Mouse (Mus musculus) monocyte, adult 2 months (primary cell): ENCODE results near the gene Cd276.

Experiments
- DNase-seq, 2 experiments: peaks; one replicate each; pipeline ENCODE4 v3.0.0; 2022; ENCODE audit warnings: low spot score in 2 of 2, low read depth in 1 of 2

The Cd276 gene

DNA sequence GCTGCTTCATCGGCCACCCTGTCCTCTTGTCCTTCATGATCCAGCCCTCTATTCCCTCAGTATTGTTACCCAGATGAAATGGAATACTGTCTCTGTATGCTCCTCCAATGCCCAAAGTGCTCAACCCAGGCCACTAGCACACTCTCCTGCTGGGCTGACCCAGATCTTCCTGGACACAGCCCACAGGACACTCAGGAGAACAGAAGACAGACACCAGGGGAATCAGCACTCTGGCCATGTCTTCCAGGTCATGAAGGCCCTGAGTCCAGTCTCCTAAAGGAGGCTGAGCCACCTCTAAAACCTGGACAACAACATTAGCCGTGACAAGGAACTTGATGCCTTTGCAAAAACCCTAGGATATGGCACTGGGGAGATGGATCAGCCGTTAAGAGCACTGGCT is 38.8 kb downstream of the Cd276 start:
- DNase-seq: no peak

DNA sequence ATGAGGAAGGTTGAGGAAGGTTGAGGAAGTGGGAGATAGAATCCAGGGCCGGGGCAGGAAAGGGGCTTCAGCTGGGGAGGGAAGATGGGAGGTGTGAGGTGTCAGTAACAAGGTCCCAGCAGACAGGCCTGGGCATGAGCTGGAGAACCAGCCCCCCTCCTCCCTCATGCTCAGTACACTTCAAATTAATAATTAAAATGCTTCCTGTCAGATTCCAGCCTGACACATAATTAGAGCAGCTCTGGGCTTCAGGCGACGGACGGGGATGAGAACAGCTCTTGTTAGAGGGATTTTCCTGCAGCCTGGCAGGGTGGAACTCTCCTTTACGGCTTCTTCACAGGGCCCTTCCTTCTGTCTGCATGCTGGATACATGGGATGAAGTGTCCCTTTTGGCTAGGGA is 41.5 kb downstream of the Cd276 start:
- DNase-seq: no peak

- DNase-seq: no peak
Measured at GRCm38 (mm10) chr9:58510452-58510851, 44.8 kb downstream of the Cd276 start.

DNA sequence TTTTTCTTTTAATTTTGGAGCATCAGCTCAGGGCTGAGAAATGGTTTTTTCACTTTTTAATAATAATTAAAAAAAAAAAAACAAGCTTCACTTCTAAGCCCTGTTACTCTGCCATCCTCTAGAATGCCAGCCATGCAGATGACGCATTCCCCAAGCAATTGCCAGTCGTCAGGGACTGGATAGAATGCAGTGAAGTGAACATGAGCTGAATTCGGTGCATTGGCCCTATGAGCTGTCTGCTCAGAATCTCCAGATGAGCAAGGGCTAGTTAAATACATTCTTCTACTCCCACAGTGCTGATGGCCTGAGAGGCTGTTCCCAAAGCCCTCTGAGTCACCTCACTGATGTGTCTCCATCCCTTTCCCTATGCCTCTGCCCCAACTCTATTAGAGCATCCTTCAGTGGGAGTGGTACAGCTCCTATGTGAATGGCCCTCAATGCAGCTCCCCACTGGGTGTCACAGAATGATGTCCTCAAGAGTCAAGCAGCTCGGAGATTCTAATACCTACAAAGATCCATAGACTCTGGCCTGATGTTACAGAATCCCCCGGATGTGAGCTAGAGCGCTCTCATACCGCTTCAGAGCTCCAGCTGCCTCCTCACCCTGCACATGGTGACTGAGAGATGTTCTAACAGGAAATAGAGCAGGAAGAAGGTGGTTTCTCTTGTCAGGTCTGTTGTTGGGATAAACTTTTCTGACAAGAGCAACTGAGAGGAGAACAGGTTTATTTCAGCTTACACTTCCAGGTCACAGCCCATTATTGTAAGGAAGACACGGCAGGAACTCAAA is 47.8 kb downstream of the Cd276 start:
- DNase-seq: no peak

DNA sequence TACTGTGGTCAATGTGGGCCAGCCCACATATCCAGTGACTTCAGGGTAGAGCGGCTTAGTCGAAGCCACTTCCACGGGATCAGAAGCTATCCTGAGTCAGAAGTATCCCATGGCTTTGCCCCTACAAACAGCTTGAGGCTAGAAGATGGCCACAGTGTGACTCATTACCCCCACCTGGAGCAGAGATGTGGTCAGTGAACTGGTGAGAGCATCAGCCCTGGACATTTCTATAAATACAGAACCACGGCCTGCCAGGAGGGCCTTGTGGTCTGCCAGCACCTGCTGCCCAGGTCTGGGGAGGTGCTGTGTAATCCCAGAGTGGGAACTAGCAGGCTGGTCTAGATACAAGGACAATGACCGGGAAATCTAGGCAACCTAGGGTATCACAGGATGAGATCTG is 54.3 kb downstream of the Cd276 start:
- DNase-seq: no peak

DNA sequence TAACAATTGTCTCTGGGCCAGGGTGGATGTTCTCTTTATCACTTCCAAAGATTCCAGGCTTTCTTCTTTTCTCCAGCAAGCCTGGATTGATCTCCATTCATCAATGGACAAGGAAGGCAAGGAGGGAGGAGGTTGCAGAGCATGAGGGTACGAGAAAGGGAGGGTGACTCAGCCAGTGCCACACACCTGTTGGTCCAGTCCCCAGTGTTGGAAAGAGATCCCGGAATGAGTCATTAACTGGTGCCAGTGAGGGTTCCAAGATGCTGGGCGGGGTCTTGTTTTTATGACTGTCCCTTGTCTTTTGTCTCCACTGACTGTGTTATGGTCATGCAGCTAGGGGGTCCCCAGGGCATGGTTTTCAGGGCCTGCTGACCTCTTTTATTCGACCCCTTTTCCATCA is 57.3 kb downstream of the Cd276 start:
- no peak for DNase-seq

GRCm38 (mm10) chr9:58496470-58497182 is 58.6 kb downstream of the Cd276 start:
- no peak for DNase-seq

DNA sequence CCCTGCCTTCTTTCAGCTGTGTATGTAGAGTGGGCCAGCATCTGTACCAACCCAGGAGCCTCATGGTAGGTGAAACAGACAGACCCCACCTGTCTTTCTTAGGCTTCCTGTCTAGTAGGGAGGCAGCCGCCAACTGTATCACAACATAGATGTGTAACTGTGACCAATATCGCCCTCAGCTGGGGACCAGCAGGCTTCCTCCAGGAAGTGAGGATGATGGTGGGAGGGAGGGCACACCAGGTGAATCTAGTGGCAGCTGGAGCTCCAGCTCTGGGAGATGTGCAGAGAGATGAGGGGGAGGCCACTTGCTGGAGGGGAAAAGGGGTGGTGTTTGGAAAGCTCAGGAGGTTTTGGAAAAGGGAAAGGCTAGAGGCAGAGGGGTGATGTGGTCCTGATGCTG is 60.2 kb downstream of the Cd276 start:
- DNase-seq: no peak

- no peak for DNase-seq
Measured at GRCm38 (mm10) chr9:58490391-58490790, 64.8 kb downstream of the Cd276 start.

DNA sequence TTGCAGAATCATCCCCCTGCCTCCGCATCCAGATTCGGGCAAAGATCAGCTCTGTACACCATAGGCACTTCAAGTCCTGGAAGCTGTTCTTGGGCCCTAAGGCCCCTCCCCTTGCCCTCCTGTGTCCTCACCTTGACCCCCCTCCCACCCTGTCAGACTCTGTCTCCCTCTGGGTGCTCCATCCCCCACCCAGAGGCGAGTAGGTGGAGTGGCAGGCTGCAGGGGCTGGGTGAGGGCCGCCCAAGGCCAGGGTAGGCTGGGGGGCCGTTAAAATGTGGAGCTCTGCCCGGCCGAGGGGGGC is 65.4 kb downstream of the Cd276 start:
- DNase-seq: no peak

DNA sequence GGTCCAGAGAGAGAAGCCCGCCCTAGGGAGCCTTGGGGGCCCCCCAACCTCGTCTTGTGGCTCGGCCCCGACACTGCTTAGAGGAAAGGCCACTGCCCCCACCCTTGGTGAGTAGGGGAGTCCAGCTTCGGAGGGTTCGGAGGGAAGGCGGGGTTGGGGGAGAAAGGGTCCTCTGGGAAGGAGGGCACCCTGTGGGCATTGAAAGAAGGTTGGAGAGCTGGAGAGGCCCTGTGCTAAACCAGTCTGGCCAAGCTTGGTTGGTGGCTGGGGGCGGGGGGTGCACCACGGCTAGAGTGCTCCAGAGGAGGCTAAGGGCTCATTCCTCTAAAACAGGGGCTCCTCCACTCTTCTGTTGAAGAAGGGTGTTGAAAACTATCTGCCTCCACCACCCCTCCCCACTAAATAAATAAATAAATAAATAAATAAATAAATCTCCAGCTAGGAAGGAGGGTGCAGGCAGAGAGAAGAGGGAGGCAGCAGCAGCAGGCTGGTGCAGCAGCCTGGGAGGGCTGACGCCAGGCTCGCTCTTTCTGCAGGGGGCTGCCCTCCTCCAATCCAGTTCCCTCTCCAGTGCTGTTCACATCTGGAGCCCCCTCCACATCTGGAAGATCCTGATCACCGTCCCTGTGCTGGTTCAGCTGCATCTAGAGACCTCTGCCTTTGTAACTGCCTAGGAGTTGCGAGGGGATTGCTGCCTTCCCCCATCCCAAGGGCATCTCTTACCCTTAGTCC is 65.9 kb downstream of the Cd276 start:
- DNase-seq: no peak

DNA sequence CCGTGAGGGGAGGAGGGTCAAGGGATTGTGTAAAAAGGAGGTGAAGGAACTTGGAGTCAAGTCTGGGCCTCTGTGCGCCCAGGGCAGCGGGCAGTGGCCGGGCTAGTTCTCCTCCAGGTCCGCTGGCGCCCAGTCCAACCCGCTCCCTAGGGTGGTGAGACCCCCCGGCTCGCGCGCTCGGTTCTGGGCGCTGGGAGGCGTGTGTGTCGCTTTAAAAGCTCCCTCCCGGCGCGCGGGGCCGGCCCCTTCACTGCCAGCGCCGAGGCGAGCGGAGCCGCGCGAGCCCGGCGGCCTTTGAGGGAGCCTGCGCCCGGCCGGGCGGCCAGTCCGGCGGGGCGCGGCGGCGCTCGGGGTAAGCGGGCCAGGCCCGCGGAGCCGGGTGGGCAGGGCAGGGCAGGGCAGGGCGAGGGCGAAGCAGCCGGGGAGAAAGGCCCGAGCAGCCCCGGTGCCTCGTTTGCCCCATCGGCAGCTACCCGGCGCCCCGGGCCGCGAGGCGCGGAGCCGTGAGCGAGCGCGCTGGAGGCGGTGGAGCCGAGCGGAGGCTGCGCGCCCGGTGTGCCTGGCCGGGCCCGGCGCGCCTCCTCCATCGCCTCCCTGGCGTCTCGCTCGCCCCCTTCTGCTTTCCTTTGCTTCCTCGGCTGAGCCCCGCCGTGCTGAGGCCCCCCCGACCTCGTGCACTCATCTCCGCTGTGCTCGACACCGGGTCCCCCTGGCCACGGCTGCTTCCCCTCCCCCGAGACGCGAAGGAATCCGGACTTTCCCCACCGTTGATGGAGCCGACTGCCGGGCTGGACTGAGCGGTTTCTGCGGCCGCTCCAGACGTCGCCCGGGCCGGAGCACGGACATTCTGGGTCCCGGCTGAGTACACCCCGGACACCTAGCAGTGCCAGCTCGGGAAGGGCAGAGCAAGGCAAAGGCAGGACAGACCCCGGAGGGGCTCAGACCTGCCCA is 67.1 kb downstream of the Cd276 start, which contains the start of gene Insyn1:
Gene Insyn1 (plus strand): TSS at position 753 of the 951 bp plus-strand sequence.
- no peak for DNase-seq

- no peak for DNase-seq
Measured at GRCm38 (mm10) chr9:58487076-58487475, 68.2 kb downstream of the Cd276 start.
